Mouse (Mus musculus) right cerebral cortex, postnatal 10 days (tissue): Measurements from ENCODE around the gene Slc22a17.
A peak's percentile ranks its signal among the peaks of the same experiment; 100 is the strongest.

Experiments
- DNase-seq, 2 experiments: peaks; one replicate each; pipeline ENCODE4 v3.0.0; 2021; ENCODE audit warnings: low spot score in 2 of 2

Gene Slc22a17

DNA sequence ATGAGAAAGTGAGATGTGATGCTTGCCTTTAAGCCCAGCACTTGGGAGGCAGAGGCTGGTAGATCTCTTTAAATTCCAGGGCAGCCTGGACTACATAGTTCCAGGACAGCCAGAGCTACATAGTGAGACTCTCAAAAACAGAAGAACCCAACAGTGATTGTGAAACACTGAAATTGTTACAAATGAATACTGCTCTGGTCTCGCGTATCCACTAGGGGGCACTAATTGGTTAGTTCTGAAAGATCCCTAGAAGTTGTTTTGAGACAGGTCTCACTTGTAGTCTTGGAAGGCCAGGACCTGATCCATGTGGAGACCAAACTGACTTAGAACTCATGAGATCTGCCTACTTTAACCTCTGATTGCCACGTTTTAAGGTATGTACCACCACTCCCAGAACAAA is 12.5 kb downstream of the Slc22a17 start:
- peak; percentile 83 to 84 for DNase-seq

DNA sequence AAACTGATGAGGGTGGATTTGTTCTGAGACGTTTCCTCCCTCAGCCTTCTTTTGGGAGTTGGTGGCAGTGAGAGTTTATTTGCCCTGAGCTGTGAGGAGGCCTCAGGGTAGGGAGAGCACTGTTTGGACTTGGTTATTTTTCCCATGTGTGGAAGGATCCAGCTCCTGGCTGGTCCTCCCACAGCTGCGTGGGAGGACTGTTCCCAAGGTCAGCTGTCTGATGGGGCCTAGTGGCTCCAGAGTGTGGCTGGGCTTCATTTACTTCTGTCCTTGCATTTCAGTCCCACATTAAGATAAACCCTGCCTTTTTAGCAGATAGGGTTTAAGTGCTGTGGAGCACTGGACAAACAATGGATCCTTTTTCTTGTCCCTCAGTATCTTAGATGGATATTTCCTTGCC is 15.5 kb downstream of the Slc22a17 start:
- no peak for DNase-seq

DNA sequence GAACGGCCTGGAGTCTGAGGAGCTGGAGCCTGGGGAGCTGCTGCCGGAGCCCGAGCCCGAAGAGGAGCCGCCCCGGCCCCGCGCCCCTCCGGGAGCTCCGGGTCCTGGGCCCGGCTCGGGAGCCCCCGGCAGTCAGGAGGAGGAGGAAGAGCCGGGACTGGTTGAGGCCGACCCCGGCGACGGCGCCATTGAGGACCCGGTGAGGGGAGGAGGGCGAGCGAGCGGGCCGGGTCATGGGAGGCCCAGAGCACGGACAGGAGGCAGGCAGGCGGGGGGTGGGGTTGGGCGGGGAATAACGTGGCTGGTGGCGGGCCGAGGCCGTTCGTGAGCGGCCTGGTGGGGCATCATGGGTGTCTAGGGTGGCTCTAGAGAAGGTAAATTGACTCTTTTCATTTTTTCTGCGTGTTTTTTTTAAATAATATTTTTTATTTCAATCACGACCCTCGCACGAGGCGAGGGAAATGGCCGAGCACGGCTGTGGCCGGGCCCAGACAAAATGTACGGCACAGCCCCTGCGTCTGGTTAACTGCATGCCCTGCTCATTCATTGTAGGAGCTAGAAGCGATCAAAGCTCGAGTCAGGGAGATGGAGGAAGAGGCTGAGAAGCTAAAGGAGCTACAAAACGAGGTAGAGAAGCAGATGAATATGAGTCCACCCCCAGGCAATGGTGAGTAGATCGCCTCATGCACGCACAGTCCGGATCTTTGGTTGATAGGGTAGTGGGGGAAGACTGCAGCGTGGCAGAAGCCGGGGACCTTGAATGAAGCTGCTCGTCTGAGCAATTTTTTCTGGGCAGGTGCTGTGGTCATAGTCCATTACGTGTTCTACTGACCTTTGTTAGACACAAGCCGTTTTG is 18.4 kb downstream of the Slc22a17 start:
- DNase-seq = peak; percentile 72

DNA sequence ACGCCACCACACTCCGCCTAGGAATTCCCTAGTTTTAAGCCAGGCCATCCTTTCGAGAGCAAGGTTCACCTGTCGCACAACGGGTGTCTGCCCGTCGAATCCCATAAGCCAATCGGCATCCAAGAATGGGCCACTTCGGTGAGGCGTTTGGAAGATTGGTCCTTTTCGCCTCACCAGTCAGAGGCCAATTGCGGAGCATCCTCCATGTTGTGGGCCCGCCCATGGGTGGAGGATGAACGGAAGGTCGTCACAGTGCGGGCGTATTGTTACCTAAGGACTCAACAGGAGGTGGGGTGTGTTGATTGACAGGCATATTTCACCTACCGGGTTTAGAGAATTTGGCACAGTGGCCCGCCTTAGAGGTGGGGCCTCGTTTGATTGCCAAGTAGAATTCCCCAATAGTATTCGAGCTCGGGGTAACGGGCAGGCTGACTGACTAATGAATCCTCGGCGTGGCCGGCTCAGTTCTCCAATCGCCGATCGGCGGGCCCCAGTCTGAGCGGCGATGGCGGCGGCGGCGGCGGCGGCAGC is 19.2 kb downstream of the Slc22a17 start:
- DNase-seq = peak; percentile 98 to 99

DNA sequence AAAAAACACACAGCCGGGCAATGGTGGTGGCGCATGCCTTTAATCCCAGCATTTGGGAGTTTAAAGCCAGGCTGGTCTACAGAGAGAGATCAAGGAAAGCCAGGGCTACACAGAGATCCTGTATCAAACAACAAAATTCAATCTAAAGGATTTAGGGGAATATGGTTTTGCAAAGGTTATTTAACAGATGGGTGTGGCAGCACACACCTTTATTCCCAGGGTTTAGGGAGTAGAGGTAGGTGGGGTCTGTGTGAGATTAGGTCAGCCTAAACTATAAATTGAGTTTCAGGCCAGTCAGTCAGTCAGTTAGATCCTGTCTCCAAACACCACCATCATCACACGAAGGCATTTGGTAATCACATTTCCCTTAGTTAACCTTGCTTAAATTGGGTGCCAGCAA is 20.7 kb downstream of the Slc22a17 start, which contains the start of gene Pabpn1:
TSS of gene Pabpn1 (plus strand) at position 301 of the 400 bp plus-strand sequence.
- no peak for DNase-seq

DNA sequence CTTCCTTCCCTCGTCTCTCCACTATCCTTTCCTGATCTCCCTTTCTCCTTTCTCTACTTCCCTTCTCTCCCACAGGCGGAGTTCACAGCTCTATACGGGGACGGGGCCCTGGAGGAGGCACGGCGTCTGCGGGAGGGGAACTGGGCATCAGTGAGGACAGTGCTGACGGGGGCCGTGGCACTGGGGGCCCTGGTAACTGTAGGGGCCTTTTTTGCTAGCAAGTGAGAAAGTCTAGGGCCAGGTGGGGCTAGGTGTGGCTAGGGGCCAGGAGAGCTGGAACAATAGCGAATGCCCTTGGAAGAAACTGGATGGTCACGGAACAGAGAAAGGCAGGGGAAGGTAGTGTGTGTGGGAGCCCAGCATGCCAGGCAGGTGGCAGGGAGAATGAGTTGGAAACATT is 27.6 kb downstream of the Slc22a17 start:
- DNase-seq = no peak

DNA sequence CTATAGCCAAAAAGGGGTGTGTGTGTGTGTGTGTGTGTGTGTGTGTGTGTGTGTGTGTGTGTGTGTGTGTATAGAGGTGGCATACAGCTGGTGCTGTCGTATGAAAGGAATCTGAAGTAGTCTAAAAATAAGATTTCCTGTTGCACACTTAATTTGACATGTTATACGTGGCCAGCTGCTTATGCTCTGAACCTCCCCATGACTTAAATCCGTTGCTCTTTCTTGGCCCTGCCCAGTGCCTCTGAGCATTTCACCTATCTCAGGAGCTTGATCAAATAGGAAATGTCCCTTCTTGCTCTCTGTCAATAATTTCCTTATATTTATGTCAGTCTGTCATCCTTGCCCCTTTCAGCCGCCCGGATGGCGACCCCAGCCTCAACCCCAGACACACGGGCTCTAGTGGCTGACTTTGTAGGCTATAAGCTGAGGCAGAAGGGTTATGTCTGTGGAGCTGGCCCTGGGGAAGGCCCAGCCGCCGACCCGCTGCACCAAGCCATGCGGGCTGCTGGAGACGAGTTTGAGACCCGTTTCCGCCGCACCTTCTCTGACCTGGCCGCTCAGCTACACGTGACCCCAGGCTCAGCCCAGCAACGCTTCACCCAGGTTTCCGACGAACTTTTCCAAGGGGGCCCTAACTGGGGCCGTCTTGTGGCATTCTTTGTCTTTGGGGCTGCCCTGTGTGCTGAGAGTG is 28.8 kb downstream of the Slc22a17 start:
- no peak for DNase-seq

DNA sequence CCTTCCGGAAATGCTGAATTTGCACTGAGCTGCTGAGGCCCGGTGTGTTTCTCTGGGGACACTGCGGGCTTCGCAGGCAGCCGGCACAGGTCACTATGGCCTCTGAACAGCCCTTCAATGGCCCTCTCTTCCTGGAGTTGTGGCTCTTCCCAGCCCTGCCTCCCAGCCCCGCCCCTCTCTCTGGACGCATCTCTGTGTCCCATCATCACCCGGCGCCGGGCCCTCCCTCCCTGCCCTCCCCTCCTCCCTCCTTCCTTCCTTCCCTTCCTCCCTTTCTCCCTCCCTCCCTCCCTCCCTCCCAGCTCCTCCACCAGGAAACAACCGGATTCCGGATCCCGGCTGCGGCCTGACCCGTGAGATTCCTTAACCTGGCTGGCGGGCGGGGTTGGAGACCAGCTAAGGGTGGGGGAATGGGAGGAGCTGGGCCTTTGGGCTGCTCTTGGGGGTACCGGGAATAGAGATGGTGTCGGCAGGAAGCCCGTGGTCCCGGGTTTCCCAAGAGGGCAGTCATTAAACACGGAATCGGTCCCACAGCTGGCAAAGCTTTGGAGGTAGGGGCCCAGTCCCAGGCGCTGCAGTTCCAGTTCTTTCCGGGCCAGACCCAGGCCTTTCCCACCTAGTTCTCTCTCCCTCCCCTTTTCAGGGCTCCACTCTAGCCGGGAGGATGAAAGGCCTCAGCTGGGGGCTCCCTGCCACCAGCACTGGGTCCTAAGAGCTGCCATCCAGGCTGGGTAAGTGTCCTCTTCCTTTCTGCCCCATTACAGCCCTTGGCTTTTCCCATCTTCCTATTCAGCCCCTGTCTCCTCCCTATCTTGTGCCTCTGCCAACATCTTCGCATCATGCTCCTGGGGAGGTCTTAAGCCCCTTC is 29.5 kb downstream of the Slc22a17 start, which contains the start of the genes Bcl2l2 and Gm20521:
TSS of gene Bcl2l2 (plus strand) at position 224 of the 868 bp plus-strand sequence.
TSS of gene Gm20521 (plus strand) at position 288 of the 868 bp plus-strand sequence.
- peak; percentile 87 to 89 for DNase-seq

DNA sequence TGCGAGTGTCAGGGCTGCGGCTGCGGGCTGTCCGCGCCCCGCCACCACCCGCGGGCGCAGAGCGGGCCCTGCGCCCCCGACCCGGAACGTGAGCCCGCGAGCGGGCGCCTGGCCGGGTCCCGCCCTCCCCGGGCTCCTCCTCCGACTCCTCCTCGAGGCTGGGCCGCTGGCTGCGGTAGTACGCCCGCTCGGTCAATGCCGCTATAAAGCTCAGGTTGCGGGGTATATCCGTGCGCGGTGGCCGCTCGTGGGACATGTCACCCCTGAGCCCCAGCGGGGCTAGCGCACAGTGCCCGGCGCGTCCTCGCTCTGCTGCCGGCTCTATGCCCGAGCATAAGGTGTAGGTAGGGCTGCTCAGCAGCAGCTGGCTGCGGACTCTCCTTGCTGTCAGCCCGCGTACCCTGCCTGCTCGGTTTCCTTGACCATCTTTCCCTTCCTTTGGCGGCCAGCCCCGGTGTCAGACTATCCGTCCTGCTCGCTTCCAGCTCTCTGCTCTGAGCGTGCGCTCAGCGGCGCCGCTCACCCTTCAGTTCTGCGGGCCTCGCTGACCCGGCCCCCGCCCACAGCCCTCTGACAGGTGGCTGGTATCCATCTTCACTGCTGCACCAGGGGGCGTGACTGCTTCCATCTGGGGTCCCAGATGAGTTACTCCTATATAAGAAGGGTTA is 35.8 kb downstream of the Slc22a17 start, which contains the start of gene Ppp1r3e:
TSS of gene Ppp1r3e (minus strand) at position 503 of the 668 bp plus-strand sequence.
- peak; percentile 75 to 79 for DNase-seq

DNA sequence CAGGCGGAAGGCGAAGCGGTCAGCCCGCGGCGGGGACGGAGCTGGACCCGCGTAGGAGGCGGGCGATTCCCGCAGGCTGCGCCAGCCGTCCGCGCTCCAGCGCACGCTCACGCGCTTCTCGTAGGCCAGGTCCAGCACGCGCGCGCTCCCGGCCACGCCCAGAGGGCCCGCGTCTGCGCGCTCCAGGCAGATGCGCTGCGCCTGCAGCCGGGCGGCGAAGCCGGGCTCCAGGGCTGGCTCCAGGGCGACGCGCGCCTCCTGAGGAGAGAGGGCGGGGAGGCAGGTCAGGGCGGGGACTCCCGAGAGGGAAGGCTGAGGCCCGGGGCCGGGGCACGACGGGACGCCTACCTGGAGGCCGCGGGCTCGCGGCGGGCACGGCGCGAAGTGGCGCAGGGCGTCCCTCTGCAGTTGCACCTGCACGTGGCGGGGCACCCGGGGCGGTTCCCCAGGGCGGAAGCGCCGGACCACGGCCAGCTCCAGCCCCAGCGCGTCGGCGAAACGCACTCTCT is 36.3 kb downstream of the Slc22a17 start:
- DNase-seq = peak; percentile 94

DNA sequence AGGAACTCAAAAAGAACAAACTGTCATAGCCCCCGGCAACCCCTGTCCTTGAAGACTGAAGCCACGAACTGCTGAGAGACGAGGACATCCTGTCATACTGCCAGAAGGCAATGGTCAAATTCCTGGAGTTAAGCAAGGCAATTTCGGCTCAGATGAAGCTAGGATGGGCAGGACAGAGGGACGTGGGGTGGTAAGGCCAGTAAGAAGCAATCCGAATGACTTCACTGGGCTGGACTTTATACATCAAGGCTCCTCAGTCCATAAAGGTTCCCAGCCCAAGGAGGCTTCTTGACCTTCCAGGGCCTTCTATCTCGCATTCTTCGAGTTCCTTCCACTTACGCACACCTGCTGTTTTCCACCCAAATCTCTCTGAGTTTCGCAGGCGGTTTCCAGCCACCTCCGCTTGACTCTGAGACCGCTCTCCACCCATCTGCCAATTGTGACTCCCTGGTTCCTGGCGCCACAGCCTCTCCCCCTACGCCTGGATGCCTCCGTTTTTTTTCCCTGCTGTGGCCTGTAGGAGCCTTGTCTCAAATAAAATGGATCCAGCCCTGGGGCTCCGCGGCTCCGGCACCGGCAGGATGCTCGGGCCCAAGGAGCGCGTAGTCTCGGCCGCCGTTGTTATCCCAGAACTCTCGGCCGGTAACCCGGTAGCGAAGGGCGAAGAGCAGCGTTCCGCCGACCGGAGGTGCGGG is 36.9 kb downstream of the Slc22a17 start:
- peak in 1 of 2 experiments; percentile 74 for DNase-seq

DNA sequence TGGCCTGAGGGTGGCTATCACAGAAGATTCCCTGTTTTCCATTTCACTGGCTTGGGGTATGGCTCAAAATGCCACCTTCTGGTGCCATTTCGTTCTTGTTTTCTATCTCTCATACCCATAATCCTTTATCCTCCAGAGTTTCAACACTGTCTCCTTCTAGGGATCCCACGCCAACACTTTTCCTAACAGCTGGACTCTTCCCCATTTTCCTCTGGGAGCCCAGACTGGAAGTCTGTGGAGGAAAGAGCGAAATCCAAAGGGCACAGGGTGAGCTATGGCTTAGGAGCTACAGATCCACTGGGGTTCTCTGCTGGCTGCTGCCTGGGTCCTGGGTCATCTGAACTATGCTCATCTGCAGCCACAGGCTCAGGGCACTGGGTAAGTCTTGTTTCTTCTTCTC is 38.8 kb downstream of the Slc22a17 start:
- peak in 1 of 2 experiments; percentile 26 for DNase-seq

DNA sequence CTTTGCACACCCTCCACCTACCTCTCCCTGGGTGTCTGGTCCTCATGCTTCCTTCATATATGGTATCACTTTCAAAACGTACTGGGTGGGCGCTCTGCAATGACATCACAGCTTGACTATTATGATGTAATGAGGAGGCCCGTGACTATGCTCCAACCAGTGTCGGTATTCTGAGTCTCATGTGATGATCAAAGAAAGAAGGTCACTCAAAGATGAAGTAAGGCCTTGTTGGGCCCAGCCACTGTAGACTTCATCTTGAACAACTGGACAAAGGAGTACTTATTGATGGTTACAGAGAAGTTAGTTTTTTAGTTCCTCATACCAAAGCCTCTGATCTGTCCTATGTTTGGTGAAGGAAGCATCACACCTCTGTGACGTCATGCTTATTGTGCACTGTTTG is 42.1 kb downstream of the Slc22a17 start, which contains the start of gene Homez:
TSS of gene Homez (minus strand) at position 101 of the 400 bp plus-strand sequence.
- DNase-seq = no peak

DNA sequence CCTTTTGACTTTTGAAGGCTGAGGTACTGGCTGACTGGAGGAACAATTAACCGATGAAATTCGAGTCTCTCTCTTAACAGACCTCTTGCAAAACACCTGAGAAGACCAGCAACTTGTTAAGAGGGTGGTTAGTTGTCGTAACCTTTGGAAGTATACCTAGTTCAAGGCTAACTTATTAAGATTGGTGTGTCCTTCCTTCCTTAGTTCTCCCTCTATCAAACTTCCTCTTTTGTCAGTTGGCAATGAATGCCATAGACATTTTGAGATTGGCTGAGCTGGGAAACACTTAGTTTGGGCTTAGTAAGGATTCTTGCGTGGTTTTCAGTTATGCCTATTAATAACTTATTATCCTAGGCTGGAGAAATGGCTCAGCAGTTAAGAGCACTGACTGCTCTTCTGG is 44.9 kb downstream of the Slc22a17 start:
- no peak for DNase-seq

DNA sequence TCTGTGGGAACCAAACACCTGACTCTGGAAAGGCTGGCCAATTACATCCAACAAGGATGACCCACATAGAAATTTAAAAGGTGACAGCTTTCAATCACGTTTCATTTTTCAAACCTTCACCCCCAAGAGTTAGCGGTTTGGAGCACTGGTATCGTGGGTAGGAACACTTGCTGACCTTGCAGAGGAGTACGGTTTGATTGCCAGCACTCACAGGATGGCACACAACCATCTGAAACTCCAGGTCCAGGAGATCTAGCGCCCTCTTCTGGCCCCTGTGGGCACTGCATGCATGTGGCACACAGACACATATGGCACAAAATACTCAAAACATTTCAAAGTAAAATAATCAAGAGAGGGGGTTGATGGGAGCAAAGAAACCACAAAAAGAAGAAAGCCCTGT is 46.0 kb downstream of the Slc22a17 start:
- no peak for DNase-seq

DNA sequence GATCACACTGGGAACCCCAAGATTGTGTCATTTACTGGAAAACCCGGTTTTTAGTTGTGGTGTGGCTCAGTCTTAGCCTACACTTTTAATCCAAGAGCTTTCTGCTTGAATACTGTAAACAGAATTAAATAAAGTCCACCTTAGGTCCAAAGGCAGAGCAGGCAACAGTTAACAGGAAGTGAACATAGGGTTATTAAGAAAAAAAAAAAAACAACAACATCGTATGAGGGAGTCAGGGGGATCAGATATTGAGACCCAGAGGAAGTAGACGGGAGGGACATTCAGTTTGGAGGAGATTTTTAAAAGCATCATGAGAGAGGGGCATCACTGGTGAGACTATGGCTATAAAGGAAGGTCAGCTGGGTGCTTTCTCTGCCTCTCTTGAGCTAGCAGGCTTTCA is 46.7 kb downstream of the Slc22a17 start:
- DNase-seq = no peak

DNA sequence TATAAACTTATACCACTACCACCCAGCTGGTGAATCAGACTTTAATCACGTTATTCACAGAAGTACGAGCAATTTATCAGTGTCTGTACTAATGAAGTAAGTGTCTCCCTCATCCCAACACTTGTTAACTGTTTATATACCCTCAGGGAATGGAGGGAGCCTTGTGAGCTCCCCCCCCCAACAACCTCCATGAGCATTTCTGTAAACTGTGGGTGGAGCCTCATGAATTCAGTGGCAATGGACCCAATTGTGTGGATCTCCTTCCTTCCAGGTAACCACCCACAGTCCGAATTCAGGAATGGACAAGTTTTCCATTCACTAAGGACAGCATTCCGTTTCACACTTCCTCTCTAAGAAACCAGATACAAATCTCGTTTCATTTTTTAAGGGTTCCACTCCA is 47.3 kb downstream of the Slc22a17 start:
- no peak for DNase-seq

DNA sequence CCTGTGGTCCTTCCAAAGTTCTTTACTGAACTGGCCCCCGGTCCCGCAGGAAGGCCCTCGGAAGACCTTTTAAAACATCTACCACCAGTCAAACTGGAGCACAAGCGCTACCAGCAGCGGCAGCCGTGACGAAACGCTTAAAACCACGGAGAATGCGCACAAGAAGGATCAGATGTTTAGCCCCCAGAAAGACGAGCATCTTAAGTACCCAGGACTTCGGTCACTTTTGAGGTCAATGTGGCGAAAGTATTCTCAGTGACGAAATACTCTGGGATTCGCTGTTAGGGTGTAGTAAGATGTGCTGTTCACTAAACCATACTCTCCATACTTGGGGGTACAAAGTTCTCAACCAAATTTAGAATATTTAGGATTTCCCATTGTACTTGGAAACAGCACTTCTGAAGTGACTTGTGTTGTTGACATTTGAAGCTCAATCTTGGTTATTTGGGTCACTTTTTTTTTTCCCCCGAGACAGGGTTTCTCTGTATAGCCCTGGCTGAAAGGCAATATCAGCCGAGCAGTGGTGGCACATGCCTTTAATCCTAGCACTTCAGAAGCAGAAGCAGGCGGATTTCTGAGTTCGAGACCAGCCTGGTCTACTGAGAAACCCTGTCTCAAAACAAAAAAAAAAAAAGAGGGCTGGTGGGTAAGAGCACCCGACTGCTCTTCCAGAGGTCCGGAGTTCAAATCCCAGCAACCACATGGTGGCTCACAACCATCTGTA is 48.5 kb downstream of the Slc22a17 start:
- no peak for DNase-seq
